Mouse (Mus musculus): ENCODE measurements at regions not wholly inside any gene's neighbourhood (a gene's known extent, or its start where the extent isn't known, plus 50 kb on each side); places are given as distances from the start of the nearest gene placed in this dataset.

- TF ChIP-seq POLR2A (IDR thresholded peaks at IDR 0.05; ENCODE audit: control insufficient read depth, low read depth, low read length), result no peak
- no peak for TF ChIP-seq CTCF (IDR thresholded peaks at IDR 0.05; ENCODE audit: control insufficient read depth, insufficient read depth, insufficient replicate concordance, low read depth, low read length)
These were observed 161.4 kb downstream of the Fam84b start for GRCm38 (mm10) chr15:60692149-60692548.

Measured in testis, adult 2 months (tissue).